Mouse (Mus musculus): ENCODE measurements around the gene Mthfsd. TPM values are rescaled to one million over a fixed set of nuclear protein-coding genes. Genes with fewer than 3 reads are reported as not detected.
A peak's percentile ranks its signal among the peaks of the same experiment; 100 is the strongest.

Gene Mthfsd
- total RNA-seq, 2 experiments from 2014 or later: 38.3 to 40.7 TPM

GRCm38 (mm10) chr8:121079201-121079600 lies 29.0 kb downstream of the Mthfsd start:
- DNase-seq (ENCODE audit: low spot score in 2 of 2): no peak
- intact Hi-C loops (cut with DNase I): no loop called here

DNA sequence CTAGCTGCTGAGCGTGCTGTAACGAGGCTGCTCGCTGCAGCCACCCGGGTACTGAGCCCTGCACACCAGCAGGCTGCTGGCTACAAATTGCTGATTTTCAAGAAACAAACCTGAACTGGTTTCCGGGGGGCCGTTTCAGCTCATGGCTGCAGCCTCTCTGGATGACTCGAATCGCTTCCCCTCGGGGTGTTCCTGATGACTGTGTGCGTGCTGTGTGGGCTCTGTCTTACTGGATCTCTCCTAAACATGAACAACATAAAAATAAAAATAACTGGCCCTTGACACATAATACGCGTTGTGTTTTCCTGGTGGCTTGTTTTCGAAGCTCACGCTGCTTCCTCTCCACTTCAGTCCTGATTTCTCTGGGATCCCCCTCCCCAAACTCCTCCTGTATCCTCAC lies 29.5 kb downstream of the Mthfsd start:
- intact Hi-C loops (cut with DNase I): no loop called here
- no peak for DNase-seq (ENCODE audit: low spot score in 2 of 2)

DNA sequence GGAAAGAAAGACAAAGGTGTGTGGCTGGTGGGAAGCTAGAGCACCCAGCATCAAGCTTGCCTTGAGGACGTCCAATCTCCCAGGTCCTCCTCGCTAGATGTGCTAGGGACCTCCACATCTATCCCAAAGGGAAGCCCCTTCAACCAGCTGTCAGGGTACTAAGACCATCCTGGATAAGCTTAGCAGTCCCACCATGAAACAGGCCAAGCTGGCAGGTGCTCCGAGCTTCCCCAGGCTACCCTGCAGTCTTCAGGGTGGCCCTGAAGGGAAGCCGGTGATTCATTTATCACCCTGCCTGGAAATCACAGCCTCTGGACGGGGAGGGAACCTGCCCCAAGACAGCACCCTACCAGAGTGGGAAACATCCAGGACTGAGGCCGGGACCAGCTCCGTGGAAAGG lies 31.6 kb downstream of the Mthfsd start:
- no peak for DNase-seq (ENCODE audit: low spot score in 2 of 2)
- intact Hi-C loops (cut with DNase I): no loop called here

DNA sequence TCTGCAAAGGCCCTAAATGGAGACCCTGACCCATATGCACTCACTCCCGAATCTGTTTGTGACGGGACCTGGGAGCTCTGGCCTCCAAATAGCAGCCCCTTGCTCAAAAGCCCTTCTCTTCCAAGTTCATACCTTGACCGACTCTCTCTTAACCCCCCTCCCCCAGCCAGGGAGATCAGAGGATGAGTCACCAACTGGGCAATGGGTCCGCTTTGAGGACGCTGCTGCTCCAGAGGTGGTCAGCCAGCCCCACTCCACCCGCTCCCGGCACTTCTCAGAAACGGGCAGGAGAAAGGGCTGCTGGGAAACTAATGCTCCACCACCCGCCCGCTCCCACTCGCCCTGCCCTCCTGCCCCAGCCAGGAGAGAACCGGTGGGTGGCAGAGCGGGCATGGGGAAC lies 32.3 kb downstream of the Mthfsd start:
- intact Hi-C loops (cut with DNase I): no loop called here
- DNase-seq (ENCODE audit: low spot score in 2 of 2): no peak

DNA sequence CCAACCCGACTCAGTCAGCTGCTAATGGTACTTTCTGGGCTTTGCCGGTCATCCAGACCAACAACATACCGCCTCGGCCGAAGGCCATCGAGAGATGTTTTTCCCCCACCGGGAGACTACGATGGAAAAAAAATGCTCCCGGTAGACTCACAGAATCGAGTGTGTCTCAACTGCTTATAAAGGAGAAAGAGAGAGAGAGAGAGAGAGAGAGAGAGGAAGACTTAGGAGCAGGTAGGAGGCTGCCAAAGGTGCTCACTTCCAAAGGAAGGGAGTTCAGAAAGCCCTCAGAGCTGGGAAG lies 33.4 kb downstream of the Mthfsd start:
- intact Hi-C loops (cut with DNase I): loop anchor here (5.0 kb wide), 2 partner anchors 102 to 187 kb away; no protein-coding TSS in a partner anchor
- DNase-seq (ENCODE audit: low spot score in 2 of 2): no peak

GRCm38 (mm10) chr8:121074108-121074847 lies 33.9 kb downstream of the Mthfsd start:
- intact Hi-C loops (cut with DNase I): loop anchor here (5.0 kb wide), 2 partner anchors 102 to 187 kb away; no protein-coding TSS in a partner anchor
- DNase-seq (ENCODE audit: low spot score in 2 of 2): no peak

GRCm38 (mm10) chr8:121073174-121074107 lies 34.8 kb downstream of the Mthfsd start:
- no peak for DNase-seq (ENCODE audit: low spot score in 2 of 2)
- intact Hi-C loops (cut with DNase I): loop anchor here (5.0 kb wide), 2 partner anchors 101 to 186 kb away; no protein-coding TSS in a partner anchor

GRCm38 (mm10) chr8:121072406-121073130 lies 35.6 kb downstream of the Mthfsd start:
- no peak for DNase-seq (ENCODE audit: low spot score in 2 of 2)
- intact Hi-C loops (cut with DNase I): loop anchor here (5.0 kb wide), 2 partner anchors 100 to 185 kb away; no protein-coding TSS in a partner anchor

GRCm38 (mm10) chr8:121071454-121071853 lies 36.7 kb downstream of the Mthfsd start:
- intact Hi-C loops (cut with DNase I): loop anchor here (5.0 kb wide), 2 partner anchors 99 to 184 kb away; no protein-coding TSS in a partner anchor
- DNase-seq (ENCODE audit: low spot score in 2 of 2): no peak

DNA sequence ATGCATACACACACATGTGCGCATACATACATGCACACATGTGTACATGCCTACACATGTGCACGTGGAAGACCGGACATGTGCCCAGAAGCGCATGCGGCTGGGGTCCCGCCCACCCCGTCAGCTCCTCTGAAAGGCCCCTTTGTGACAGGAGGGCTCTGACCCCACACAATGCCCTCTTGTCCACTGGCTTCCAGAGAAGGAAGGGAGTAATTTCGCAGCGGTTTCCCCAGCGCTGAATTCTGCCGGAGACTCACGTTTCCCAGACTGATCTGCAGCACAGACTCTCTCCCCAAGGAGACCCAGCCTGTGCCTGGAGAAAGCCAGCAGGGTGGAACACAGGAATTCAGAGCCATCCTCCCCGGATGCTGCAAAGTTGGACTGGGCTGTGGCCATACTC lies 44.5 kb downstream of the Mthfsd start:
- intact Hi-C loops (cut with DNase I): no loop called here
- DNase-seq (ENCODE audit: low spot score in 2 of 2): no peak

GRCm38 (mm10) chr8:121062521-121062920 lies 45.7 kb downstream of the Mthfsd start:
- intact Hi-C loops (cut with DNase I): no loop called here
- DNase-seq (ENCODE audit: low spot score in 2 of 2): no peak

DNA sequence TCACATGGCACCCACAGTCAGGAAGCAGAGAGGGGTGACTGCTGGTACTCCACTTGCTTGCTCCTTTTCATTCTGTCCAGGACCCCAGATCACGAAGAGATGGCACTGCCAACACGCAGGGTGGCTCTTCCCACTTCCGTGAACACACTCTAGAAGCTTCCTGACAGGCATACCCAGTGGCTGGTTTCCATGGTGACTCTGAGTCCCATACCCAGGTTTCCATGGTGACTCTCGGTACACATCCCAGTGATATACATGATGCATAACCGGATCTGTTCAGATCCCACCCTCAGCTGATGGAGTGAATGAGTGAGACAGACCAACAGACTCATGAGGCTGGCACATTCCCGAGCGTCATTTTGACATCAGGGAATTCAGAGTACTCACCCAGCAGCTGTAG lies 49.1 kb downstream of the Mthfsd start:
- peak; percentile 57 to 69 for DNase-seq (ENCODE audit: low spot score in 2 of 2)
- intact Hi-C loops (cut with DNase I): no loop called here

- intact Hi-C loops (cut with DNase I): no loop called here
Measured at GRCm38 (mm10) chr8:121058081-121058480, 50.1 kb downstream of the Mthfsd start.

DNA sequence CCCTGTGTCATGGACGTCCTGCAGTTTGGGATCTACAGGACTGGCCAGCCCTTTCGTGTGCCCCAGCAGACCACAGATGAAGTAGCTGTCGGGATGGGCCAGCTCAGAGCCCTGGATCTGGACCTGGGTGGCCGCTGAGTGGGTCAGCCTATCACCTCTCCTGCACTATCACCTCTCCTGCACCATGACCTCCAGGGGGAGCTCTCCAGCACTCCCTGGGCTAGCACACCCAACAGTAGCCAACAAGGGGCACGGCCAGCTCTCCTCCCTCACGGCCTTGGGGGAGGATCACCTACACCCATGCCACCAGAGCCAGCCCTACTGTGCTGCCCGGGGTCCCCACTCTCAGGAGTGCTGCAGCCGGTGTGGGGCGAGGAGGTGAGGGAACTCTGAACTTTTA lies 60.8 kb downstream of the Mthfsd start:
- intact Hi-C loops (cut with DNase I): no loop called here
- DNase-seq (ENCODE audit: low spot score in 2 of 2): no peak

More at GRCm38 (mm10) chr8:121058081-121058480, 50.1 kb downstream of the Mthfsd start:
- no peak for DNase-seq (ENCODE audit: low spot score in 2 of 2)

DNA sequence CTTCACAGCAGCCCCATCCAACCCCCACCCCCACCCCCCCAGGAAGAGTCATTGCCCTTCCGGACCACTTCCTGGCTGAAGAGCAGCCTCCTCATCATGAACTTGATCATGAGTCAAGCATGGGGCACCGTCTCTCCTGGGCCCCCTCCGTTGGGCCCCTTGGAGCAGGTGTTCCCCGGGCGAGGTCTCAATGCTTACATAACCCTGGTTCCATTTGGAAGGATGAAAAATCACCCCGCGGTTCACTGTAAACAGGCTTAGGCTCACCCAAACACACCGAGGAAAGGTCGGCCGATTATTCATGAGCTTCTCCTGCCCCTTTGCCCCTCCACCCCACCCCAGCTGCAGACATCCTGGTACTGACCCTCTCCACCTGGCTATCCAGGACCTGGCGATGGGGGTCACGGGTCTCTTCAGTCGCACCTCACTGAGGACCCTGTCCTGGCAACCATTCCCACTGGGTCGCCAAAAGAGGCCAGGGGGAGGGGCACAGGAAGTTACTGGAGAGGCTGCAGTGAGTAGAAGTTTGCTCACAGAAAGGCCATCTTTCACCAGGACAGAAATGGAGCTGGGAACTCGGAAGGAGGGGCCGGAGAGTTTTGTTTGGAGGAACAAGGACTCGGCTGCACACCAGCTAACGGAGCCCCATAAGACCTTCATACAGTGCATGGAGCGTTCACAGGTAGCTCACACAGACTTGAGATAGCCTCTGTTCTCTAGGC lies 64.3 kb downstream of the Mthfsd start:
- intact Hi-C loops (cut with DNase I): no loop called here
- no peak for DNase-seq (ENCODE audit: low spot score in 2 of 2)

Data from left cerebral cortex, postnatal 25 days (tissue).